Mouse (Mus musculus): ENCODE data around the gene Pald1. TPM values are rescaled to one million over a fixed set of nuclear protein-coding genes. Genes with fewer than 3 reads are reported as not detected.

The Pald1 gene
- total and polyA plus RNA-seq, 3 experiments = 2.9 to 6.4 TPM; not detected in 1

- TF ChIP-seq ZNF384 (IDR thresholded peaks at IDR 0.05; ENCODE audit: low read depth, low read length) (no peak), RCOR1 (IDR thresholded peaks at IDR 0.05; ENCODE audit: low read depth, low read length) (no peak), TBP (IDR thresholded peaks at IDR 0.05; ENCODE audit: low read depth, low read length) (no peak), MAX (IDR thresholded peaks at IDR 0.05; ENCODE audit: low read length) (no peak), MAZ (IDR thresholded peaks at IDR 0.05; ENCODE audit: low read depth, low read length) (no peak), POLR2A (IDR thresholded peaks at IDR 0.05; ENCODE audit: control insufficient read depth in 1 of 2, insufficient read depth in 1 of 2, low read depth in 1 of 2, low read length in 2 of 2, poor library complexity in 1 of 2) (no peak), EP300 (IDR thresholded peaks at IDR 0.05; ENCODE audit: low read depth in 1 of 2, low read length in 2 of 2) (no peak), ETS1 (IDR thresholded peaks at IDR 0.05; ENCODE audit: low read depth, low read length) (no peak), GABPA (IDR thresholded peaks at IDR 0.05; ENCODE audit: low read depth, low read length) (no peak)
- Histone ChIP-seq H3K27me3 (ENCODE audit: control insufficient read depth in 1 of 2, insufficient read depth in 2 of 2, low read length in 2 of 2) (no peaks in the 10 kb centered on the region), H3K27ac (ENCODE audit: control insufficient read depth, low read depth, low read length) (no peak overlapping the region), H3K9me3 (replicated peaks; ENCODE audit: insufficient read depth, low read length) (no peaks in the 10 kb centered on the region), H3K4me1 (ENCODE audit: control insufficient read depth in 1 of 2, insufficient read depth in 2 of 2, low read length in 2 of 2) (no peaks in the 10 kb centered on the region), H3K36me3 (ENCODE audit: control insufficient read depth in 1 of 2, insufficient read depth in 2 of 2, low read length in 2 of 2) (no peaks in the 10 kb centered on the region), H3K4me3 (ENCODE audit: control insufficient read depth in 1 of 2, insufficient read depth in 1 of 2, low read depth in 2 of 2, low read length in 2 of 2) (no peak overlapping the region), H3K9ac (ENCODE audit: control insufficient read depth, low read depth, low read length, poor library complexity, severe bottlenecking) (no peak overlapping the region), H3K79me2 (ENCODE audit: control insufficient read depth, insufficient read depth, low read length, poor library complexity) (no peaks in the 10 kb centered on the region)
- no peak for DNase-seq (ENCODE audit: low read depth, low spot score)
Measured at GRCm38 (mm10) chr10:61362483-61362882, 20.8 kb downstream of the Pald1 start.

- Histone ChIP-seq H3K79me2 (ENCODE audit: control insufficient read depth, insufficient read depth, low read length, poor library complexity) (no peaks in the 10 kb centered on the region), H3K9me3 (replicated peaks; ENCODE audit: insufficient read depth, low read length) (no peaks in the 10 kb centered on the region), H3K36me3 (ENCODE audit: control insufficient read depth in 1 of 2, insufficient read depth in 2 of 2, low read length in 2 of 2) (no peaks in the 10 kb centered on the region), H3K4me1 (ENCODE audit: control insufficient read depth in 1 of 2, insufficient read depth in 2 of 2, low read length in 2 of 2) (no peaks in the 10 kb centered on the region), H3K27me3 (ENCODE audit: control insufficient read depth in 1 of 2, insufficient read depth in 2 of 2, low read length in 2 of 2) (no peaks in the 10 kb centered on the region), H3K9ac (ENCODE audit: control insufficient read depth, low read depth, low read length, poor library complexity, severe bottlenecking) (no peak overlapping the region), H3K4me3 (ENCODE audit: control insufficient read depth in 1 of 2, insufficient read depth in 1 of 2, low read depth in 2 of 2, low read length in 2 of 2) (no peak overlapping the region), H3K27ac (ENCODE audit: control insufficient read depth, low read depth, low read length) (no peak overlapping the region)
- TF ChIP-seq POLR2AphosphoS5 (IDR thresholded peaks at IDR 0.05; ENCODE audit: borderline replicate concordance, low read depth, low read length) (no peak), MEF2A (IDR thresholded peaks at IDR 0.05; ENCODE audit: extremely low read depth, insufficient replicate concordance, low read depth, low read length, poor library complexity, severe bottlenecking) (no peak), ELF1 (IDR thresholded peaks at IDR 0.05; ENCODE audit: low read depth, low read length) (no peak), GABPA (IDR thresholded peaks at IDR 0.05; ENCODE audit: low read depth, low read length) (no peak), MYB (IDR thresholded peaks at IDR 0.05; ENCODE audit: low read depth, low read length) (no peak), JUND (IDR thresholded peaks at IDR 0.05; ENCODE audit: low read depth, low read length) (no peak), POLR2A (IDR thresholded peaks at IDR 0.05; ENCODE audit: control insufficient read depth in 1 of 2, insufficient read depth in 1 of 2, low read depth in 1 of 2, low read length in 2 of 2, poor library complexity in 1 of 2) (no peak)
- no peak for DNase-seq (ENCODE audit: low read depth, low spot score)
Measured at GRCm38 (mm10) chr10:61360667-61361066, 22.7 kb downstream of the Pald1 start.

- no peaks in the 10 kb centered on the region for H3K36me3 ChIP-seq (ENCODE audit: control insufficient read depth in 1 of 2, insufficient read depth in 2 of 2, low read length in 2 of 2)
- H3K4me1 ChIP-seq (ENCODE audit: control insufficient read depth in 1 of 2, insufficient read depth in 2 of 2, low read length in 2 of 2) = no peaks in the 10 kb centered on the region
- H3K4me3 ChIP-seq (ENCODE audit: control insufficient read depth in 1 of 2, insufficient read depth in 1 of 2, low read depth in 2 of 2, low read length in 2 of 2) = no peak overlapping the region
- DNase-seq (ENCODE audit: low read depth, low spot score) = no peak
- no peak overlapping the region for H3K27ac ChIP-seq (ENCODE audit: control insufficient read depth, low read depth, low read length)
- TF ChIP-seq E2F4 (IDR thresholded peaks at IDR 0.05; ENCODE audit: borderline replicate concordance, low read depth, low read length) (no peak), USF1 (IDR thresholded peaks at IDR 0.05; ENCODE audit: low read depth, low read length) (no peak), ZMIZ1 (IDR thresholded peaks at IDR 0.05; ENCODE audit: low read depth, low read length) (no peak), ZKSCAN1 (IDR thresholded peaks at IDR 0.05; ENCODE audit: low read depth, low read length) (no peak), RCOR1 (IDR thresholded peaks at IDR 0.05; ENCODE audit: low read depth, low read length) (no peak), MAFK (IDR thresholded peaks at IDR 0.05; ENCODE audit: borderline replicate concordance, low read depth, low read length) (no peak), MAZ (IDR thresholded peaks at IDR 0.05; ENCODE audit: low read depth, low read length) (no peak)
- H3K9ac ChIP-seq (ENCODE audit: control insufficient read depth, low read depth, low read length, poor library complexity, severe bottlenecking) = no peak overlapping the region
- H3K27me3 ChIP-seq (ENCODE audit: control insufficient read depth in 1 of 2, insufficient read depth in 2 of 2, low read length in 2 of 2) = no peaks in the 10 kb centered on the region
- H3K9me3 ChIP-seq (replicated peaks; ENCODE audit: insufficient read depth, low read length) = no peaks in the 10 kb centered on the region
- H3K79me2 ChIP-seq (ENCODE audit: control insufficient read depth, insufficient read depth, low read length, poor library complexity) = no peaks in the 10 kb centered on the region
Measured at GRCm38 (mm10) chr10:61359411-61359810, 23.9 kb downstream of the Pald1 start.

All from MEL (cell line).